Mouse (Mus musculus) adrenal gland, postnatal 14 days (tissue): Measurements from ENCODE around the gene Adra1b. TPM values are rescaled to one million over a fixed set of nuclear protein-coding genes. Genes with fewer than 3 reads are reported as not detected.

ENCODE experiments used
- DNase-seq: peaks from one replicate; pipeline ENCODE4 v3.0.0; 2021; ENCODE audit warnings: mixed read lengths
- total RNA-seq: library from RNA; stranded (reverse); gene quantifications from 2 replicates; pipeline ENCODE4 v1.2.3, GENCODE M21; 2021

Gene Adra1b
- total RNA-seq, 1 experiment from 2014 or later: 6.9 TPM

GRCm38 (mm10) chr11:43820552-43821460 lies 80.2 kb downstream of the Adra1b start:
- no peak for DNase-seq

GRCm38 (mm10) chr11:43817368-43817923 lies 83.6 kb downstream of the Adra1b start:
- no peak for DNase-seq

GRCm38 (mm10) chr11:43812535-43812934 lies 88.5 kb downstream of the Adra1b start:
- DNase-seq: no peak

- DNase-seq: no peak
Observed at GRCm38 (mm10) chr11:43807732-43808131, 93.3 kb downstream of the Adra1b start.

- no peak for DNase-seq
Observed at GRCm38 (mm10) chr11:43795992-43796391, 105.0 kb downstream of the Adra1b start.

GRCm38 (mm10) chr11:43790446-43790845 lies 110.6 kb downstream of the Adra1b start:
- DNase-seq: peak; percentile 8

GRCm38 (mm10) chr11:43783772-43784171 lies 117.2 kb downstream of the Adra1b start:
- peak; percentile 88 for DNase-seq

- no peak for DNase-seq
Observed at GRCm38 (mm10) chr11:43783106-43783505, 117.9 kb downstream of the Adra1b start.

GRCm38 (mm10) chr11:43779551-43779950 lies 121.5 kb downstream of the Adra1b start:
- no peak for DNase-seq

GRCm38 (mm10) chr11:43776324-43776694 lies 124.7 kb downstream of the Adra1b start:
- DNase-seq: no peak

GRCm38 (mm10) chr11:43775469-43776323 lies 125.3 kb downstream of the Adra1b start:
- peak; percentile 35 for DNase-seq

GRCm38 (mm10) chr11:43773725-43774124 lies 127.3 kb downstream of the Adra1b start:
- DNase-seq: peak; percentile 11

- no peak for DNase-seq
Observed at GRCm38 (mm10) chr11:43770110-43770509, 130.9 kb downstream of the Adra1b start.

GRCm38 (mm10) chr11:43767749-43768148 lies 133.3 kb downstream of the Adra1b start:
- DNase-seq: no peak

GRCm38 (mm10) chr11:43766922-43767648 lies 133.9 kb downstream of the Adra1b start:
- DNase-seq: peak; percentile 84

- peak; percentile 40 for DNase-seq
Observed at GRCm38 (mm10) chr11:43758436-43758835, 142.6 kb downstream of the Adra1b start.

- DNase-seq: no peak
Observed at GRCm38 (mm10) chr11:43755411-43755810, 145.6 kb downstream of the Adra1b start.

- no peak for DNase-seq
Observed at GRCm38 (mm10) chr11:43754568-43754967, 146.4 kb downstream of the Adra1b start.

- DNase-seq: no peak
Observed at GRCm38 (mm10) chr11:43751542-43751941, 149.5 kb downstream of the Adra1b start.

- DNase-seq: peak; percentile 97
Observed at GRCm38 (mm10) chr11:43747233-43748226, 153.5 kb downstream of the Adra1b start, which contains the start of gene Ttc1. Gene Ttc1 (minus strand): TSS chr11:43748008.
